Mouse (Mus musculus): ENCODE measurements at regions not wholly inside any gene's neighbourhood (a gene's known extent, or its start where the extent isn't known, plus 50 kb on each side); places are given as distances from the start of the nearest gene placed in this dataset.
"Not testable (repeated sequence)": the region's sequence is repeated elsewhere in the genome, so short reads cannot be mapped to it uniquely, and the experiment has no call there.

DNA sequence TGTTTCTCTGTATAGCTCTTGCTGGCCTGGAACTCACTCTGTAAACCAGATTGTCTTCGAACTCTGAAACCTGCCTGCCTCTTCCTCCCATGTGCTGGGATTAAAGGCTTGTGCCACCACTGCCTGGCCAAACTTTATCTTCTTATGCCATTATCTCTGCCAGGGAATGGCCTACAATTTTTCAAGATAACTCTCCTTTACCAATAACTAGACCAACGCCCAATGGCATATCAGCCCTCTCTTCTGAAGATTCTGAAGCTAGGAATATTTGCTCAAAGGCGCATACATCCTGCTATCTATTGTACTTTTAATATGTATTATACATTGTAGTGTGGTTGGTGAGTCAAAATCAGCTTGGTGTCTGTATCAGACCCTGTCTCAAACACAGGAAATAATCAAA lies 235.4 kb upstream of the Cts3 start:
- not testable (repeated sequence) for H3ac ChIP-seq (ENCODE audit: control insufficient read depth, insufficient read length); H3K27me3 ChIP-seq (ENCODE audit: control insufficient read depth, insufficient read depth, insufficient read length); H3K4me3 ChIP-seq; H3K36me3 ChIP-seq (ENCODE audit: control insufficient read depth, insufficient read depth); H3K79me2 ChIP-seq (ENCODE audit: control insufficient read depth, insufficient read depth)
- H3K4me2 ChIP-seq (ENCODE audit: low read depth) = peak overlapping the region; percentile 75

DNA sequence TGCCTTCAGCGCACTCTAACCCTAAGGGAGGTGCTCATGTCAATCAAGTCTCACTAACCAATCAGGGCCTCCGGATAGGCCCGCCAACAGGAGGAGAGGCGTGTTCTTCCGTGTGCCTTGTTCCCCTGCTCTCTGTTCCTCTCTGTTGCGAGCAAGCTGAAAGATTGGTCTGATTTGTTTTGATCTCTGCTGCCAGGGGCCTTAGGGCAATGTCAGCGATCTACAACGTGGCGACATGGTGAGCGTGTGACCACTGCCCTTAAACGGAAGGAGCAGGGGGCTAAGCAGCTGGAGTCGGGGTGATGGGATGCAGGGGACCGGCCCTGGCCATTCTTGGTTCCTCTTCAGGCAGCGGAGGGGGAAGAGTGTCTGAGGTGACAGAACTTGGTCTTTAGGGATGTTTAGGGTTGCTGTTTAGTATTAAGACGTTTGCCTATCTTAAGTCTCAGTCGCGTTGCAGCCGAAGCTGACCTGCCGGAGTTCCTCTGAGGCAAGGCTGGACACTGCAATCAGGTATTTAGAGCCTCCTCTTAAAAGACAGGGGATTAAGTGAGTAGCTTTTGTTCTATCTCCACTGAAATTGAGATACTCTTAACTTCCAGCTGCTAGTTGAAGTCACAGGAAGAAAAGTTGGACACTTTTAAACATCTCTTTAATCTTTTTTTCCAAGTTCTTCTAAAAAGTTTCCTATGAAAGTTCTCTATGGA lies 234.4 kb upstream of the Cts3 start:
- not testable (repeated sequence) for H3K27me3 ChIP-seq (ENCODE audit: control insufficient read depth, insufficient read depth, insufficient read length); H3K36me3 ChIP-seq (ENCODE audit: control insufficient read depth, insufficient read depth); H3K79me2 ChIP-seq (ENCODE audit: control insufficient read depth, insufficient read depth)
- peak; percentile 42 for TF ChIP-seq E2F4 (IDR thresholded peaks at IDR 0.05; ENCODE audit: insufficient read depth)
- peak overlapping the region; percentile 75 for H3K4me2 ChIP-seq (ENCODE audit: low read depth)
- peak overlapping the region; percentile 31 for H3ac ChIP-seq (ENCODE audit: control insufficient read depth, insufficient read length)
- H3K4me3 ChIP-seq = peak overlapping the region; percentile 48

DNA sequence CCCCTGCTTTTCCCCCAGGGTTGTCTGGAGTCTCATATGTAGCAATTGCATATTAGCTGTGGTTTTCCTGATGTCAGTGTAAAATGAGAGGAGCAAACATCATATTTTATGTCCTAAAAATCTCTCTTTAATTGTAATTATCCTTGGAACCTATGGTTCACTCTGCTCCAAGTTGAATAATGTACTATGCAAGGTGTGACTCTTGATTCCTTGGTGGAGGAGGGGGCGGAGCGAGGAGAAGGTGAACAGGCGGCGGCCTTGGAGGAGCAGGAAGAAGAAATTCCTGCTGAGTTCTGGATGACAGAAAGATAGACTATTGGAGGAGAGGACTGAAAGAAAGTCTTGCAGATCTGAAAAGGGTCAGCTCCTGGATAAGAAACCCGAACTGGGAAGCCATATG lies 233.8 kb upstream of the Cts3 start:
- not testable (repeated sequence) for H3K36me3 ChIP-seq (ENCODE audit: control insufficient read depth, insufficient read depth); H3K79me2 ChIP-seq (ENCODE audit: control insufficient read depth, insufficient read depth); H3K27me3 ChIP-seq (ENCODE audit: control insufficient read depth, insufficient read depth, insufficient read length)
- Histone ChIP-seq H3ac (ENCODE audit: control insufficient read depth, insufficient read length) (peak overlapping the region; percentile 31), H3K4me2 (ENCODE audit: low read depth) (peak overlapping the region; percentile 75), H3K4me3 (peak overlapping the region; percentile 48)

DNA sequence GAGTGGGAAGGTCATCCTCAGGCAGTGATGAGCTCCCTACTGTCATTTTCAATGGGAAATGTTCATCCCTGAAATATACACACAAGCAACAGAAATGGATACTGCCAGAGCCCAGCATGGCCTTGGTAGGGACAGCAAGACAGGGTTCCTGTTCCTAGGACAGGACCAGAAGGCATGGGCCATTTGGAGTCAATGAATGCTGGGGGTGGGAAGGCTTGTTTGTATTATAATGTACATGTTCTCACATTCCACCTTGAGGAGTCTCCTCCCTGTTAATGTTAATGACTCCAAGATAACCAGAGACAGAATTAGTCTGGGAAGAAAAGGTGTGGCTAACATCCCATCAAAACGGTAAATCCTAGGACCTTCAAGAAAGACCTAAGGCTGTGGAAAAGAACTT lies 193.5 kb upstream of the Cts3 start:
- not testable (repeated sequence) for H3K4me3 ChIP-seq; H3K36me3 ChIP-seq (ENCODE audit: control insufficient read depth, insufficient read depth); H3K27me3 ChIP-seq (ENCODE audit: control insufficient read depth, insufficient read depth, insufficient read length); H3ac ChIP-seq (ENCODE audit: control insufficient read depth, insufficient read length); H3K4me2 ChIP-seq (ENCODE audit: low read depth); H3K79me2 ChIP-seq (ENCODE audit: control insufficient read depth, insufficient read depth)

Data from myocyte (in vitro differentiated cells).